Mouse (Mus musculus) retina, adult 2 months (tissue): ENCODE results near the gene Negr1.

ENCODE experiments used
- DNase-seq: peaks from one replicate; pipeline ENCODE4 v3.0.0-alpha.2; 2012; ENCODE audit warnings: low read depth, low spot score

Gene Negr1

DNA sequence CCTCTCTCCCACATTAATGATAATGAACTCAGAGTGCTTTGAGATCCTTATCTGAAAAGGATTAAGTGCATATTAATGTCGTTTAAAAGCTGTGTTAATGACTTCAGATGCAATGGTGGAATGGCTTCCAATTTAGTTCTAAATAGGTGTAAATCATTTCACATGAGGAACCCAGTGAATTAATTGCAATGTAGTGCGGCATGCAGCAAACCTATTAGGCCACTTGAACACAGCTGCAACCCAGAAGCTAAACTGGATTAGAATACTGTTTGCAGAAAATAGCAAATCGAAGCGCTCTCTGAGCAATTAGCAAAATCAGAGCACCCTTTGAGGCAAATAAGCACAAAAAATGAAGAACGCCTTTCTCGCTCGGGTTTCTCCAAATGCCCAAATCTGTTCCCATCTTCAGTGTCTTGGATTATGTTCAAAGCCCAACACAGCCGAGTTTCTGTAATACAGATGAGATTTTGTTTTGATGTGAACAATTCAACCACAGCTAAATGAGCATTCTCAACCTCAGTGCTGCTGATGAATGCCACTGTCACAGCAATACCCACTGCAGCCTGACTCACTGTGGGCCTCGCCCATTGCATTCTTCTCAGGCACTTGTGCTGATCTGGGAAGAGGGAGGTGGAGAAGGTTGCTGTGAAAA is 342.5 kb downstream of the Negr1 start:
- no peak for DNase-seq

DNA sequence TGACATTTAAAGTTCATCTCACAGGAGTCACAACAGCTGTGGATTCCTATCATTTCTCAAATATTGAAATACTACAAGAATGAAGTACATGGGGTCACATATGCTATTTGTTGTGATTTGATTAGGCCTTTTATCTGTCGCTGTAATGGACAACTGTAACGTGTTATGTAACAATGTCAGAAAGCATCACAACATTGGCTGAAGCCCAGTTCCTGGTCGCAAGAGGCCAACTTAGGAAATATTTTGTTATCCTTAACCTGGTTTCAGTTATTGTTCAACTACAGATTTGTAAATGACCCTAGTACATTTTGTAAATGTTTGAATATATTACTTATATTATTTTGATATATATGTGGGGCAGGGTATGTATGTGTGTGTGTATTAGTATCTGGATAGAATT is 351.2 kb downstream of the Negr1 start:
- no peak for DNase-seq

DNA sequence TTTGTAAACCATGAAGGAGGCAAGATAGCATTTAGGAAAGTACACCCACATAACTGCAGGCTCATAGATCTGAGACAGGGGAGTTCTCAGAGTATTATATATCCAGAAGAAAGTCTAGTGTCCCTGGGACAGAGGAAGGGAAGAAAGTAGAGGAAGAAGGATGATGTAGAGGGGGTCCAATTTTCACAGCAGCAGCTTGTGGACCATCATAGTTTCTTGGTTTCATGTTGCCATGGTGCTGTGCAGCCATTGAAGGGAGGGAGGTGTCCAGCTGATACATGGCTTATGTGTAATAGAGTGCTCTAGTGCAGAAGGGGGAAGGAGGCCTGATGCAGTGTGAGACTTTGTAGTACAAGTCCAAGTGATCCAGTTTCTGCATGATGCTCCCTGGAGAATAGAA is 359.8 kb downstream of the Negr1 start:
- no peak for DNase-seq

DNA sequence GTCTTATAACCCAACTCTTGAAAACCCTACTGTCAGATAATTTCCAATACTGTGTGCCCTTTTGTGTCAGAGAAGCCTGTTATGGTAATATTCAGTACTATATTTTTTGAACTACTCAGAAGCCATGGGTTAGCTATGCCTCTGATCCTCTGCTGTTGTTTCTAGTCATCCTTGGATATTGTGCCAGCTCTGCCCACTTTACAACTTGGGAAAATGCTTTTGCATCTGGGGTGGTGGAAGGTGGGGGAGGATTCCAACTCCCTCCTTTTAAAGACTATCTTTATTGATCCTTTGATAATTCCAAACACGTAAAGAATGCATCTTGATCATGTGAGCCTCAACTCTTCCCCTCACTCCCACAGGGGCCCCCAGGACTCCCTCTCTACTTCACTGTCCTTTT is 361.6 kb downstream of the Negr1 start:
- no peak for DNase-seq

DNA sequence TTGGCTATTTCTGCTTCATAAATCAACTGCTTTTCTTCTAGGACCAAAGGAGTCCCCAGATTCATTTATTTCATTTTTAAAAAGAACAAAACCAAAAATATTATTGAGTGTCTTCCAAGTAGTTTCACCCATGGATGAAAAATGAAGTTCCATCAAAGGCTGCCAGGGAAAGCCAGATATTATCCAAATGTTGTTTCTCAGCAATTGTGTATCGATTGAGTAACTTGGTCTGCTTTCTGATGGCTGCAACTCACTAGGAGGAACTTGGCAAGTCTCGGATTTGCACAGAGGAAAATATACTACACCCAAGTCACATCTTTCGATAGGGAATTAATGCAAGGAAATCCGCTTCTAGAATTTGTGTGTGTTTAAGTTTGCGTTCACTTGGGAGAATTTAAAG is 363.5 kb downstream of the Negr1 start:
- no peak for DNase-seq

DNA sequence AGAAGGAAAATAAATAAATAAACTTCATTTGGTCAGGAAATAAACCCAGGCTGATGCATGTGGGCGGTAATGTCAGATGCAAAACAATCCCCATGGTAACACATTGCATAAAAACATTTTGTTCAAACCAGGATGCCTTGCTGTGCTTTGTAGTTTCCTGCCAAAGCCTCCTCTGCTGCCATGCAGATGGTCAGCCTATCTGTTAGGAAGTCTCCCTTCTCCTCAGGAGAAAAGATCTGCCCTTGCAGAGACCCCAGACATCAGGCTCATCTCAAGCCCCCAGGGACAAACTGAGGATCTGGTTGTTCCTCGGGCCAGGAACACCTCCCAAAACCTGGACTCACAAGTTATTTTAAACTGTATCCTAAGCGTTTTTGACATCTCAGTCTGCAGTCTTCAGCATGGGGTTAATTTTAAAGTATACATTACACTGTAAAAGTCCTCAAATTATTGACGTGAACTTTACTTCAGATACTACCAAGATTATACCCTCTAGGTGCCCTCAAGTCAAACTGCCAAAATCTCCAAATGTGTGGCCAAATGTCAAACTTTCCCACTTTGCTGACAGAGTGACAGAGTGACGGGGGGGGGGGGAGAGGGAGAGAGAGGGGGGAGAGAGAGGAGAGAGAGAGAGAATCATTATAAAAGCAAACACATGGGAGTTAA is 366.9 kb downstream of the Negr1 start:
- DNase-seq, result no peak

DNA sequence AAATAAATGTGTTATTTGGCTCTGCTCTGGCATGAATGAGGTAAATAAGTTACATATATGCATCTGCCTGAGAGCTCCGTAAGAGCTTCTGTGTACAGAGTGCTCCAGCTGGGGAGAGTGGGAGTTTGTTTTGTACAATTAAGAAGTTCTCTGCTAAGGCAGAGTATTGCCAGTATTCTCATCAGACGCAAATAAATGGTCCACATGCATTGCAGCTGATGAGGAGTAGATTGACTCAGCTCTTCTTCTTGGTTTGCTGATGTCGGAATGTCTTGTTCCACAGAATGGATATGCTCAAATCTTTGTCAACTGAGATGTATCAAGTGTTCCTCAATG is 367.4 kb downstream of the Negr1 start:
- no peak for DNase-seq

DNA sequence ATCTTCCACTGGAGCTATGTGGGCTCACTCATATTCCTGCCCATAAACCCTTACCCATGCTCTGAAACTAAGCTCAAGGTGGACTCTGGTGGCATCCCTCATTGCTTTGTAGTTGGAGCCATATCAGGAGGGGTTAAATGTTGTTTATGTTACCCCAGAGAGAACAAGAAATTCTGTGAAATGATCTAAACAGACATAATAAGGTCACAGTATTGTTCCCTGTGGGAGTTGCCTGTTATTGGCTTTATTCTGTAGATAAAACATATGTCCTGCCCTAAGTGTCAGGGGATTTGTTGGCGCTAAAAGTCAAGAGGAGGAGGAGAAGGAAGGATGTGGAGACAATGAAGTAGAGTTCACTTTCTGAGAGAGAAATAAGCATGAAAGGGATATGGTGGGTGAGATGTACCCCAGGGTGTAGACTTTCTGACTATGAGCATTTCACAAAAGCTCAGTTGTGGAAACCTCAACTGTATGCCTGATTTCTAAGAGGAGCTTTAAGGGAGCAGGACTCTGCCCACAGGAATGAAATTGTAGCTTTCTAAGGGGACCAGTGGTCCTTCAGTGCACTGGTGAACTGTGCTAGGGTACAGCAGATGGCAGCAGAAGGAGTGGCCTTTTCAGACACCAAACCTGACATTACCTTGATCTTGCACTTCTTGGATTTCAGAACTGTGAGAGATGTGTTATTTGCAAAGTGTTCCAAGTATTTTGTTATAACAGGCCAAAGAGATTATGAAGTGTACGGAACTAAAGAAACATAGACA is 368.3 kb downstream of the Negr1 start:
- no peak for DNase-seq

DNA sequence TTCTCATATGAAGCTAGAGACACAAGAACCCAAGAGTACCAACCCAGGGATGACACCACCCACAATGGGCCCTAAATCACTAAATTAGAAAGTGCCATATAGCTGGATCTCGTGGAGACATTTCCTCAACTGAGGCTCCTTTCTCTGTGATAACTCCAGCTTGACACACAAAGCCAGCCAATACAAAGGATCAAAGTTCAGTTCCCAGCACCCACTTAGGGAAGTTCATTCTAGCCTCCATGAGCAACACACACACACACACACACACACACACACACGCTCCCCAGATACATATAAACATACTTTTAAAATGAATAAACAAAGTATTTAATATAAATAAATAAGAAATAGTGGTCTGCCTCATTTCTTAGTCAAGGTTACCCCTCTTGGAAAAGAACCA is 369.4 kb downstream of the Negr1 start:
- no peak for DNase-seq

DNA sequence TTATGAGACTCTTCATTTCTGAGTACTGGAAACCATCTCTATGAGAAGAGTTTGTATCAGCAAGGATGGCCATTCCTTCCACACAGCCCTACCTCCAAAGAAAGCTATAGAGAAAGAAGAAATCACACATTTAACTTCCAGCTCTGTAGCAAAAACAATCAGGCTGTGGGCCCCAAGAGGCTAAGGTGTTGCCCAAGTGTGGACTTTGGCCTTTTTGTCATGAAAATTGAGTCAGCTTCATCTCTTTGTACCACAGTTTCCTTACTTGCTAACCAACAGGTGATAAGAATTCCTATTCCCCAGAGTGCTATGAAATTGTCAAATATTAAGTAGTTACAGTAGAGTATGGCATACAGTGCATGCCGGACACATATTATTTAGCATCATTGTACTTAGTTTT is 369.9 kb downstream of the Negr1 start:
- no peak for DNase-seq

DNA sequence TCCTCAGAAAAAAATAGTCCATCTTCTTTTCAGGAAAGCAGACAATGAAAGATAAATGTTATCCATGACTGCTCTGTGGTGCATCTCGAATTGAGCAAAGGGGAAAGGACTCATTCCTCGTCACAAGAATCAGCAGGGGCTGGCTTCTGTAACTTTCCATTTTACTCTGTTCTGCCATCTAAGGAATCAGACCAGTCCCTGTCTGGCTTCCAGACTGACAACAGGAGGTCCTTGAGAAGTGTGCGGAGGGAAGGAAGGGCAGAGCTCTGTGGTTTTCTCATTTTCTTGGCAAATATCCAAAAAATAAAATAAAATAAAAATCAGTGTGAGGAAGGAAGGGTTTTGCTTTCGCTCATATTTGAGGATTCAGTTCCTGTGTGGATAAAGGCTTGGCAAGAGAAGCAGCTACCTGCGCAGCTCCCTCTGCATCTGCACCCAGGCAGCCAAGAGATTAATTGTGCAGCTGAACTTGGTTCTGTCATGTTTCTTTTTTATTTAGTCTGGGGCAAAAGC is 373.2 kb downstream of the Negr1 start:
- DNase-seq, result no peak

DNA sequence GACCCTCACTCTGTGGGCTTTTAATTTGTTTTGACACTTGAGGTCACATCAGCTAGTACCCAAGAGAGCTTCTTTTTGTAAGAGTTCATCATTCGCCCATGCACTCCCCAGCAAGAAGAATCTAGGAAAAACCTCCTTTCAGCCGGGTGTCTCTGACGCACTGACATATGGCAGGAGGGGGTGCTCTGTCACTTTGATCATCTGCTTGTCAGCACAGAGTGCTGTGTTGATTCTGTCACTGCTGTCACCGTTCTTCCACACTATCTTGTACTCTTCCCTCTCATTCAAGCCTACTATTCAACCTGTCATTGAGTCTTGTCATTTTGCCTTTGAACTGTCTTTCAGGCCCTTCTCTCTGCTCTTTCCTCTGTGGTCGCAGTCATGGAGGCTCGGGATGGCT is 385.8 kb downstream of the Negr1 start:
- no peak for DNase-seq

DNA sequence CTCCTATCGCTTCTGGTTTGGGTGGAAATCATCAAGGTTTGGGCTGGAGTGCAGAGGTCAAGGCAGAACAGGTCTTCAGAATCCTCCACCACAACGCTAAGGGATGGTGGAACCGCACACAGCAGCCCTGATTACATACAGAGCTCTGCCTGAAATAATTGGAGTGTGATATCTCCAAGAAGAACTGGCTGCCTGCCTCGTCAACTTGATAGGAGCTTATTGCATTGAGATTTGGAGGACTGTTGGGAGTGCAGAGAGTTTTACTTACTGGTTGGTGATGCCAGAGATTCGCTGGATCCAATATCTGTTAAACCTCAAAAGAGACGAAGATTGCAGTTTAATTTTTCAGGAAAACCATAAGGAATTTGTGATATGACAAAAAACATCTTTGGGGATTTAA is 391.4 kb downstream of the Negr1 start:
- DNase-seq, result no peak

DNA sequence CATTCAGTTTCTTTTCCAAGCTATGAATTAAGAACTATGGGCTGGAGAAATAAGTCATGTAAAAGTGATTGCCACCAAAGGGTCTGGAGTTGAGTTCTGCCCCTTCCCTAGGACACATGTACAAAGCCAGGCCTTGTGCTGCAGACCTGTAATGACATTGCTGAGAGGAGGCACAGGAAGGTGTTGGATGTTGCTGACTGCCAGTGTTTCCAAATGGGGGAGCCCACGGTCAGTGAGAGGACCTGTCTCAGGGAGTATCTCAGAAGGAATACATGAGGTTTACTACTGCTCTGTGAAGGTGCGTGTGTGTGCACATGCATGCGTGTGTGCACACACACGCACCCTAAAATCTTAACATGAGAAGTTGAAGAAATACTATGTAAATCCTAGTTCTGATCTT is 393.5 kb downstream of the Negr1 start:
- no peak for DNase-seq

DNA sequence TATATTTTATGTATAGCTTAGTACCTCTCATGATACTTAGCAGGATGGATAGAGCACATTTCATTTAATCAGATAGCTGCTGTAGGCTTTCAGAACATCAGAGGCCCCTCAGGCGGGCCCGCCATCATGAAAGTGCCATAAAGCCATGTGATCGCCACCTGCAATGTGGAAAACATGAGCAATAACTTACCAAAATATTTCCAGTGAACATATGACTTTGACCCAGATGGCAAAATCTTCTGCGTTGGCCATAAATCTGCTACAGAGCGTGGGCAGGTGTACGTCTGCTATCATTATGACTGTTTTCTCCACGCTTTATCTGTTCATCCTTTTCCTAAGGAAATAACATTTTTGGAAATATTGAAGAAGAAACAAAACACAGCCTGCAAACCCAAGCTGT is 397.0 kb downstream of the Negr1 start:
- DNase-seq, result no peak

DNA sequence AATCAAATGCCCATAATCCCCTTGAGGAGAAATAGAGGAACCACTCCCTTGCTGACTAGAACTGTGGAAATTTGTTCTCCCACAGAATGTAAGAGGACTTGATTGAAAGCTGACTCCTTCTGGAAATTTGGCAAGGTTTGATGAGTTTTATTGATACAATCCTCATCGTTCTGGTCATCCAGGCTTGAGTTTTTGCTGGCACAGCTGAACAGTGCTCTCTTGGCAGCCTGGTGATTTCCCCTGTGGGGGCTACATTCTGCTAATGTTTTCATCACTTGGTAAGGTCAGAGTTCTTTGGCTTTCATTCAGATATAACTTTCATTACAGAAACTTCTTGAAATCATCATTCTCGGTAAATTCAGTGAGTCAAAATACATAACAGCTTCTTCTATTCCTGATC is 407.2 kb downstream of the Negr1 start:
- DNase-seq, result no peak

DNA sequence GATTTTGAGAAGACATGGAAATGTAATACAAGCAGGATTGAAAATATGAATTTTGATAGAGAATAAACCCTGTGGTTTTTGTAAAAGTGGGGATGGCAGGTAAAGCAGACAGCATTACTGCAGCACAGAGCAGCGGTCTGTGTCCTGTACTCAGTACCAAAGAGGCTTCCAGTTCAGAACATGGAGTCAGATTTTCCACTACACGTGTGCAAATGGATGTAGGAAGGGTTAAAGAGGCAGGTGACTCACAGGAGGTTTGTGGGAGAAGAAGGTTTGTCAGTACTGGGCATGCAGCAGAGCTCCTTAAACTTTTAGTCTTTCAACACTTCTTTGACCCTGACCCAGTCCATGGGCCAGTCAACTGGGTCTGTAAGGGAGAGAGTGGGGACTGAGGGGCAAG is 409.5 kb downstream of the Negr1 start:
- no peak for DNase-seq

DNA sequence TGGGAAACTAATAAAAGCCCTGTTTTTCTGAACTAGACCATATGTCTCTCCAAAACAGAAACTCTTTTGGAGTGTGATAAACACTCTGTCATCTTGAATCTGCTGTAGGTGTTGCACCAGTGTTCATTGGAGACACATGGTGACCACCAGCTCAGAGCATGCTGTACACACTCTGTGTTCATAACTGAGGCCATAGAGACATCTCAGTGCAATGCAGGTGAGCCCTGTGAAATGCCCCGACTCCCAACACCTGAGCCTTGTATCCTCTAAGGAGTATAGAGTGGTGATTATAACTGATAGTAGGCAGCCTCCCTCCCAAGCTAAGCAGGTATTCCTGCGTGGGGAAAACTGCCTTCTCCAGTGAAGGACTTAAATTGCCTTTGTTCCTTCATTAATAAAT is 415.2 kb downstream of the Negr1 start:
- no peak for DNase-seq

DNA sequence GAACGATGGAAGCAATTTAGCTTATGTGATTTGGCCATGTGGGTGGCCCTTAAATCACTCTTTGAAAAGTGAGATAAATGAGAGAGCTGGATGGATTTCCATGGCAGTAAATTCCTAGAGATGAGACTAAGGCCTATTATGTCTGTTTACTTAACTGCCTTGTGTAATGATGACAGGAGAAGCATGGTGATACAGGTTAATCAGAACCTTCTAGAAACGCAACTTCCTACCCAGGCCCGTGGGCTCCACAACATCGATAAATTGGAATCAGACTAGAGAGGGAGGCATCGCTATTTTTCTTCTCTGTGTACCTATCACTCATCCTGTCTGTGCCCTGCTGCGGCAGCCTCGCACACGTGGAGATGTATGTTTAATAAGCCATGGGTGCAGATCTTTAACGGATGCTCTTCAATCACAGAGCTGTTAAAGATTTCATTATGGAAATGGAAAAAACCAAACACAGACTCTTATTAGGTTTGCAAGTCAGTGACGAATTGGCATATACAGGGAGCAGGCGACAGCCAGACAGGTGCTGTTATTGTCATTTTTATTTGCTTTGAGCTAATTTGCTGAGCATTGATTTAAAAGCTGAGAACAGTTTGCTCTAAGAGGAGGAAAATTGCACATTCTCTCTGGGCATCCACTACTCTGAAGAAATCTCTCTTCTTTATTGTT is 418.6 kb downstream of the Negr1 start:
- DNase-seq, result no peak

DNA sequence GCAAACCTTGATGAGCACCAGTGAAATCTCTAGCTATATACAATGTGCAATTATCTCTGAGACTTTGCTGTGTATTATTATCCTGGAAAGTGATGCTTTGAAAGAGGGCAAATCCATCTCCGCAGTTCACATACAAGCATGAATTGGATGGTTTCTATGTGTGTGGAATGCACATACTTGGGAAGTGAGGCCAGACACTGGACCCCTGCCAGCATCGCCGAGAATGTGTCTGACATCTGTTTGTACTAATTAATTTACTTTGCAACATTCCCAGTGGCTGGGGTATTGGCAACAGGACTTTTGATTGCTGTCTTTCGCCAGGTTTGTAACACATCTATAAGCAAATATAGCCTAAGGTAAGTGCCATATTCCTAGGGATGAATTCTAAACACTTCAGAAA is 420.5 kb downstream of the Negr1 start:
- DNase-seq, result no peak

DNA sequence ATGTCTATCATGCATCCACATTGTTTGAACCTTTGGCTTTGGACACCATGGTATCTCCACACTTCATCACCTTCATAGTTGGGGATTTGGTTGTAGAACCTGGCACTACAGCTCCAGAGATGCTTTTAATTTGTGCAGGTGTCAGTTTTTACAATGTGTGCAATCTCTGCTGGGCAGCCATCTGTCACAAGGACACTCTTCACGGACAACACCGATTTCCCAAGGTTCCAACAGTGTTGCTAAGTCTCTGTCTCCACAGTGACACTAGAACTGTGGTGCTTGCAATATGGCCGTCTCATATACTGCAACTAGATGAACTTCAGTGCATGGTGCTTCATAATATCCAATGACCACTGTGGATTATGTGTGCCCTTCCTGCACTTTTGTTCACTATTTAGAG is 425.5 kb downstream of the Negr1 start:
- DNase-seq, result no peak

DNA sequence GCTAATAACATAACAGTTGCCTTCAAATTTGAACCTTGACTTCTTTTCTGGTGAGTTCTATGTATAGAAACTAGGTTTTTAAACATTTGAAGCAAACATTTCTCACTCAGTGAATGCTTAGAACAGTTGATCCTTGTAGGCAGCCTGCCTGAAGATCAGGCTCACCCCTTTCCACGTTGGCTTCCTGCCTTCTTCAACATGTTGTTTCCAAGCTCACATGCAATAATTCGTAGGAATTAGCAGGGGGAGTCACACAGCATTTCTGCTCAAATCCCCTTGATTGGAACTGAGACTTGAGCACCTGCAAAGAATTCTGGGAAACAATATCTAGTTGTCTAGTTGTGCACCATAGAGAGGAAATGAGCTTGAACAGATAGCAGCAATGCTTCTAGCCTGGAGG is 430.6 kb downstream of the Negr1 start:
- DNase-seq, result no peak
